Mouse (Mus musculus) limb, embryonic 12.5 days (tissue): ENCODE data around the gene Gm20388. TPM values are rescaled to one million over a fixed set of nuclear protein-coding genes. Genes with fewer than 3 reads are reported as not detected.

Source experiments
- ATAC-seq: fragments of 200-750 bp; cut with Nextera tagmentation; 2 replicates; pipeline ENCODE4 v1.8.0; 2017; ENCODE audit warnings: low read depth, moderate TSS enrichment; ENCODE audit not compliant: insufficient number of reproducible peaks, insufficient read depth, low FRiP score, low TSS enrichment
- H3K27ac ChIP-seq: fragments of 300-500 bp; sonication (generic); 2 replicates; pipeline ENCODE4 v1.5.1; 2016; ENCODE audit warnings: mild to moderate bottlenecking, moderate library complexity
- H3K27me3 ChIP-seq: fragments of 300-500 bp; sonication (generic); 2 replicates; pipeline ENCODE4 v1.6.1; 2016; ENCODE audit warnings: mild to moderate bottlenecking, moderate library complexity
- H3K36me3 ChIP-seq: fragments of 300-500 bp; sonication (generic); 2 replicates; pipeline ENCODE4 v1.6.1; 2016; ENCODE audit warnings: mild to moderate bottlenecking, moderate library complexity
- H3K4me1 ChIP-seq: fragments of 300-500 bp; sonication (generic); replicated peaks from 2 replicates; pipeline ENCODE4 v1.6.1; 2016
- H3K4me2 ChIP-seq: fragments of 300-500 bp; sonication (generic); 2 replicates; pipeline ENCODE4 v1.6.1; 2016; ENCODE audit warnings: mild to moderate bottlenecking, moderate library complexity
- H3K4me3 ChIP-seq: fragments of 300-500 bp; sonication (generic); replicated peaks from 2 replicates; pipeline ENCODE4 v1.5.1; 2016; ENCODE audit warnings: mild to moderate bottlenecking
- H3K9ac ChIP-seq: fragments of 300-500 bp; sonication (generic); replicated peaks from 2 replicates; pipeline ENCODE4 v1.6.1; 2016; ENCODE audit warnings: mild to moderate bottlenecking, moderate library complexity
- H3K9me3 ChIP-seq: fragments of 300-500 bp; sonication (generic); 2 replicates; pipeline ENCODE4 v1.6.1; 2016; ENCODE audit warnings: mild to moderate bottlenecking, moderate library complexity
- WGBS: fragments of 180-500 bp; shearing (Covaris S2); methylation state at CpG from one replicate; pipeline ENCODE4 v1.1.7; 2016; 5-methylcytosine and 5-hydroxymethylcytosine counted together
- polyA plus RNA-seq: library from polyadenylated mRNA; unstranded; fragments of >200 nt; fragmentation: Nextera tagmentation; extraction: Ambion mirVana; gene quantifications from 2 replicates; pipeline ENCODE4 v1.2.1, GENCODE M21; 2016

The Gm20388 gene
- polyA plus RNA-seq, 1 experiment from 2014 or later, result not detected

GRCm38 (mm10) chr8:120276051-120276890 is 365.6 kb downstream of the Gm20388 start:
- peaks cover 86% of the 10 kb centered on the region for H3K4me1 ChIP-seq
- H3K9me3 ChIP-seq, result no peaks in the 10 kb centered on the region
- H3K27ac ChIP-seq, result peak overlapping the region; percentile 98
- peak overlapping the region; percentile 34 for H3K4me3 ChIP-seq
- no peaks in the 10 kb centered on the region for H3K36me3 ChIP-seq
- H3K9ac ChIP-seq, result peak overlapping the region; percentile 45
- H3K4me2 ChIP-seq, result peak overlapping the region; percentile 59
- peak; percentile 85 for ATAC-seq
- 1% methylated on average over 48 of the region's 49 CpGs for WGBS
- H3K27me3 ChIP-seq, result no peaks in the 10 kb centered on the region

GRCm38 (mm10) chr8:120276891-120277426 is 366.3 kb downstream of the Gm20388 start:
- H3K9ac ChIP-seq, result peak overlapping the region; percentile 45
- peak overlapping the region; percentile 59 for H3K4me2 ChIP-seq
- ATAC-seq, result peak; percentile 3
- no peaks in the 10 kb centered on the region for H3K9me3 ChIP-seq
- 5% methylated on average over 16 of the region's 16 CpGs for WGBS
- peaks cover 86% of the 10 kb centered on the region for H3K4me1 ChIP-seq
- peak overlapping the region; percentile 34 for H3K4me3 ChIP-seq
- H3K36me3 ChIP-seq, result no peaks in the 10 kb centered on the region
- H3K27me3 ChIP-seq, result no peaks in the 10 kb centered on the region
- peak overlapping the region; percentile 98 for H3K27ac ChIP-seq

- Histone ChIP-seq H3K36me3 (no peaks in the 10 kb centered on the region), H3K4me2 (0 out of 2 replicates have a peak overlapping the region, but pooled peaks have one; percentile 59), H3K27ac (peak overlapping the region; percentile 98), H3K9ac (0 out of 2 replicates have a peak overlapping the region, but pooled peaks have one; percentile 2), H3K4me1 (peaks cover 96% of the 10 kb centered on the region), H3K4me3 (no peak overlapping the region), H3K9me3 (no peaks in the 10 kb centered on the region), H3K27me3 (no peaks in the 10 kb centered on the region)
- WGBS, result 59% methylated on average over 14 of the region's 14 CpGs
- ATAC-seq, result no peak
Observed at GRCm38 (mm10) chr8:120278009-120278408, 367.4 kb downstream of the Gm20388 start.

GRCm38 (mm10) chr8:120279418-120279817 is 368.8 kb downstream of the Gm20388 start:
- peak overlapping the region; percentile 59 for H3K27ac ChIP-seq
- no peaks in the 10 kb centered on the region for H3K27me3 ChIP-seq
- no peaks in the 10 kb centered on the region for H3K36me3 ChIP-seq
- H3K9ac ChIP-seq, result no peak overlapping the region
- no peaks in the 10 kb centered on the region for H3K9me3 ChIP-seq
- no peak overlapping the region for H3K4me2 ChIP-seq
- 90% methylated on average over 8 of the region's 8 CpGs for WGBS
- H3K4me3 ChIP-seq, result no peak overlapping the region
- peaks cover 96% of the 10 kb centered on the region for H3K4me1 ChIP-seq
- no peak for ATAC-seq

GRCm38 (mm10) chr8:120281487-120281886 is 370.8 kb downstream of the Gm20388 start:
- H3K4me2 ChIP-seq, result no peak overlapping the region
- WGBS, result 12% methylated on average over 4 of the region's 4 CpGs
- H3K36me3 ChIP-seq, result no peaks in the 10 kb centered on the region
- H3K9ac ChIP-seq, result no peak overlapping the region
- no peaks in the 10 kb centered on the region for H3K27me3 ChIP-seq
- H3K9me3 ChIP-seq, result no peaks in the 10 kb centered on the region
- peak overlapping the region; percentile 45; the same call in 1 of the 2 replicates for H3K27ac ChIP-seq
- no peak for ATAC-seq
- no peak overlapping the region for H3K4me3 ChIP-seq
- H3K4me1 ChIP-seq, result peaks cover 96% of the 10 kb centered on the region

GRCm38 (mm10) chr8:120282465-120282864 is 371.8 kb downstream of the Gm20388 start:
- H3K4me1 ChIP-seq, result peaks cover 90% of the 10 kb centered on the region
- no peaks in the 10 kb centered on the region for H3K9me3 ChIP-seq
- no peak overlapping the region for H3K4me3 ChIP-seq
- H3K27me3 ChIP-seq, result no peaks in the 10 kb centered on the region
- H3K27ac ChIP-seq, result peak overlapping the region; percentile 86
- H3K4me2 ChIP-seq, result 0 out of 2 replicates have a peak overlapping the region, but pooled peaks have one; percentile 15
- no peaks in the 10 kb centered on the region for H3K36me3 ChIP-seq
- H3K9ac ChIP-seq, result no peak overlapping the region
- 12% methylated on average over 5 of the region's 5 CpGs for WGBS
- no peak for ATAC-seq

- 13% methylated on average over 9 of the region's 9 CpGs for WGBS
- no peak overlapping the region; the same call in 1 of the 2 replicates for H3K9ac ChIP-seq
- no peaks in the 10 kb centered on the region; the same call in 1 of the 2 replicates for H3K27me3 ChIP-seq
- H3K4me2 ChIP-seq, result peak overlapping the region; percentile 24; the same call in 1 of the 2 replicates
- no peak for ATAC-seq
- H3K4me3 ChIP-seq, result no peak overlapping the region
- peak overlapping the region; percentile 86 for H3K27ac ChIP-seq
- H3K36me3 ChIP-seq, result no peaks in the 10 kb centered on the region
- H3K4me1 ChIP-seq, result peaks cover 90% of the 10 kb centered on the region
- no peaks in the 10 kb centered on the region for H3K9me3 ChIP-seq
Observed at GRCm38 (mm10) chr8:120284265-120284664, 373.6 kb downstream of the Gm20388 start.

GRCm38 (mm10) chr8:120285033-120285432 is 374.4 kb downstream of the Gm20388 start:
- no peak for ATAC-seq
- Histone ChIP-seq H3K36me3 (no peaks in the 10 kb centered on the region), H3K9ac (no peak overlapping the region; the same call in 1 of the 2 replicates), H3K4me2 (peak overlapping the region; percentile 24; the same call in 1 of the 2 replicates), H3K9me3 (no peaks in the 10 kb centered on the region), H3K27me3 (no peaks in the 10 kb centered on the region; the same call in 1 of the 2 replicates), H3K4me1 (peaks cover 92% of the 10 kb centered on the region), H3K4me3 (no peak overlapping the region), H3K27ac (peak overlapping the region; percentile 86)
- WGBS, result 38% methylated on average over 3 of the region's 3 CpGs

- ATAC-seq, result no peak
- Histone ChIP-seq H3K4me2 (no peak overlapping the region), H3K27ac (peak overlapping the region; percentile 86), H3K4me3 (no peak overlapping the region), H3K9me3 (no peaks in the 10 kb centered on the region), H3K4me1 (peaks cover 92% of the 10 kb centered on the region), H3K36me3 (no peaks in the 10 kb centered on the region), H3K9ac (no peak overlapping the region), H3K27me3 (no peaks in the 10 kb centered on the region; the same call in 1 of the 2 replicates)
- 68% methylated on average over 9 of the region's 9 CpGs for WGBS
Observed at GRCm38 (mm10) chr8:120285878-120286277, 375.2 kb downstream of the Gm20388 start.

- Histone ChIP-seq H3K4me3 (no peak overlapping the region), H3K27ac (peak overlapping the region; percentile 32), H3K36me3 (no peaks in the 10 kb centered on the region), H3K4me2 (no peak overlapping the region), H3K9me3 (no peaks in the 10 kb centered on the region), H3K27me3 (no peaks in the 10 kb centered on the region; the same call in 1 of the 2 replicates), H3K9ac (no peak overlapping the region), H3K4me1 (peaks cover 93% of the 10 kb centered on the region)
- 0 out of 2 replicates have a peak, but pooled peaks have one; percentile 23 for ATAC-seq
- WGBS, result 25% methylated on average over 21 of the region's 21 CpGs
Observed at GRCm38 (mm10) chr8:120288122-120288908, 377.7 kb downstream of the Gm20388 start.
